Mouse (Mus musculus) bone marrow macrophage, adult 2 months (primary cell): ENCODE data around the gene Syt3.

ENCODE experiments used
- CTCF ChIP-seq: IDR thresholded peaks from 2 replicates; pipeline ENCODE4 v1.5.1; 2012; ENCODE audit warnings: low read depth, mild to moderate bottlenecking, low read length, moderate library complexity
- POLR2A ChIP-seq: IDR thresholded peaks from 2 replicates; pipeline ENCODE4 v1.6.1; 2012; ENCODE audit warnings: mild to moderate bottlenecking, low read depth, low read length, borderline replicate concordance

DNA sequence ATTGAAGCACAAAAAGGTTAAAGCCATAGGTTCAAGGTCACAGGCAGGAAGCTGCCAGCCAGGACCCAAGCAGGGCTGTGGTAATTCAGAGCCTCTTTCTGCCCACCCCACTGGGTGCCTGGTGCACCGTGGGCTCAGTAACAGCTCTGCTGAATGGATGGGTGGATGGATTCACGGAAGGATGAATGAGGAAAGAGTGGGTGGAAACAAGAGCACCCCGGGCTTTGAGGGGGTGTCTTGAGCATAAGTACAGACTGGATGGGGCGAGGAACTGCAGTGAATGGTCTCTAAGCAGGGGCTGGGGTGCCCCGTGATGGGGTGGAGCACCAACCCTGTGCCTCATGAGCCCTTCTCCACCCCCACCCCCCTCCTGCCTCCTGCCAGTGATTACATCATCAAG, 42.2 kb upstream of the Syt3 start:
- no peak for TF ChIP-seq POLR2A
- TF ChIP-seq CTCF = no peak
